8 mouse cellular contexts compared by ENCODE assay signal in genomic region chr11:51649889-51650199, GRCm38 (mm10). TPM values are rescaled to one million over a fixed set of nuclear protein-coding genes. Genes with fewer than 3 reads are reported as not detected.
DNase-seq lines count a peak whose midpoint lies in the region; ATAC-seq and TF ChIP-seq lines count a peak whose summit lies in the region.

No protein-coding gene starts in this region.

- 5% methylated on average over 7 of the region's 7 CpGs for WGBS in intestine, embryonic 14.5 days
- WGBS in midbrain, embryonic 13.5 days: 5% methylated on average over 7 of the region's 7 CpGs

- H3K4me3 ChIP-seq in testis, adult 2 months (ENCODE audit: control insufficient read depth, low read depth, low read length): peak overlapping the region; percentile 89
- peak overlapping the region; percentile 66 for H3K4me3 ChIP-seq in intestine, embryonic 14.5 days (ENCODE audit: low read depth, low read length)
- peak overlapping the region; percentile 58 for H3K4me3 ChIP-seq in midbrain, embryonic 13.5 days (replicated peaks)

- no peaks in the 10 kb centered on the region for H3K27me3 ChIP-seq in testis, adult 2 months (ENCODE audit: control insufficient read depth, insufficient read depth, low read length)
- no peaks in the 10 kb centered on the region for H3K27me3 ChIP-seq in intestine, embryonic 14.5 days (replicated peaks; ENCODE audit: control insufficient read depth, insufficient read depth, low read length)
- H3K27me3 ChIP-seq in midbrain, embryonic 13.5 days: peaks cover 24% of the 10 kb centered on the region

- H3K36me3 ChIP-seq in testis, adult 2 months (ENCODE audit: control insufficient read depth, insufficient read depth, low read length): no peaks in the 10 kb centered on the region
- H3K36me3 ChIP-seq in intestine, embryonic 14.5 days (ENCODE audit: control insufficient read depth, insufficient read depth, low read length): 0 out of 2 replicates have a peak, but pooled peaks cover 7% of the 10 kb centered on the region
- no peaks in the 10 kb centered on the region for H3K36me3 ChIP-seq in midbrain, embryonic 13.5 days

- no peak for TF ChIP-seq CTCF in testis, adult 2 months (IDR thresholded peaks at IDR 0.05; ENCODE audit: control insufficient read depth, insufficient read depth, insufficient replicate concordance, low read depth, low read length)

- H3K4me1 ChIP-seq in testis, adult 2 months (ENCODE audit: control insufficient read depth, insufficient read depth, low read length): peaks cover 32% of the 10 kb centered on the region
- peaks cover 19% of the 10 kb centered on the region; the same call in 1 of the 2 replicates for H3K4me1 ChIP-seq in intestine, embryonic 14.5 days (replicated peaks; ENCODE audit: control insufficient read depth, insufficient read depth, low read length)
- peaks cover 31% of the 10 kb centered on the region for H3K4me1 ChIP-seq in midbrain, embryonic 13.5 days (replicated peaks)

- peak overlapping the region; percentile 96 for H3K4me2 ChIP-seq in intestine, embryonic 14.5 days (ENCODE audit: low read length)
- peak overlapping the region; percentile 90 for H3K4me2 ChIP-seq in midbrain, embryonic 13.5 days (replicated peaks)

- no peak for TF ChIP-seq POLR2A in testis, adult 2 months (IDR thresholded peaks at IDR 0.05; ENCODE audit: control insufficient read depth, low read depth, low read length)

- H3K9me3 ChIP-seq in intestine, embryonic 14.5 days (ENCODE audit: control insufficient read depth, low read length): no peaks in the 10 kb centered on the region
- H3K9me3 ChIP-seq in midbrain, embryonic 13.5 days: no peaks in the 10 kb centered on the region

- H3K27ac ChIP-seq in testis, adult 2 months (ENCODE audit: control insufficient read depth, insufficient read depth, low read depth, low read length): peak overlapping the region; percentile 46; the same call in 1 of the 2 replicates
- H3K27ac ChIP-seq in intestine, embryonic 14.5 days (ENCODE audit: low read depth): 0 out of 2 replicates have a peak overlapping the region, but pooled peaks have one; percentile 77
- no peak overlapping the region for H3K27ac ChIP-seq in midbrain, embryonic 13.5 days

- peak; percentile 29 for DNase-seq in adrenal gland, postnatal 10 days
- DNase-seq in adrenal gland, adult 8-10 months: no peak
- DNase-seq in testis, postnatal 14 days (ENCODE audit: low spot score): no peak
- peak; percentile 67 for DNase-seq in intestine, embryonic 14.5 days (ENCODE audit: low spot score)
- no peak for DNase-seq in adipocyte (ENCODE audit: low spot score)
- no peak for DNase-seq in adrenal gland, postnatal 4 days (ENCODE audit: low spot score in 2 of 2)

- peak overlapping the region; percentile 71 for H3K9ac ChIP-seq in intestine, embryonic 14.5 days (ENCODE audit: low read length)
- peak overlapping the region; percentile 67; the same call in 1 of the 2 replicates for H3K9ac ChIP-seq in midbrain, embryonic 13.5 days (replicated peaks)

- ATAC-seq in intestine, embryonic 14.5 days (replicated peaks; ENCODE audit: low FRiP score, low TSS enrichment, low read depth): no peak
- ATAC-seq in midbrain, embryonic 13.5 days: no peak

RNA-seq across cellular contexts. Expression of gene N4bp3, which starts 0.8 kb away (rescaled TPM):
- 10 to 100 TPM; 16.2 to 26.3 TPM for total RNA-seq in adrenal gland, postnatal 10 days (2021)
- total RNA-seq in adrenal gland, adult 8-10 months (2022): 10 to 100 TPM in 1 of 4 experiments, 1 to 10 TPM in 3; 8.2 to 10.6 (median 8.5) TPM
- polyA plus RNA-seq in testis, adult 2 months (2012; rRNA removed): 16.3 and 19.0 TPM in 2 replicates
- polyA plus RNA-seq in intestine, embryonic 14.5 days (2014; fragmentation: Nextera tagmentation; extraction: Ambion mirVana): 15.3 and 17.3 TPM in 2 replicates
- 8.0 and 8.3 TPM in 2 replicates for polyA plus RNA-seq in midbrain, embryonic 13.5 days (2015; fragmentation: Nextera tagmentation; extraction: Ambion mirVana)
- 10 to 100 TPM; 19.8 to 26.5 TPM for total RNA-seq in adrenal gland, postnatal 4 days (2021)

RNA-seq across cellular contexts. Expression of gene D930048N14Rik, which starts 0.9 kb away (rescaled TPM):
- 1 to 10 TPM; 1.1 to 3.5 TPM for total RNA-seq in adrenal gland, postnatal 10 days (2021)
- total RNA-seq in adrenal gland, adult 8-10 months (2022): 1 to 10 TPM; 1.6 to 5.4 (median 2.8) TPM
- 5.1 and 5.3 TPM in 2 replicates for polyA plus RNA-seq in testis, adult 2 months (2012; rRNA removed)
- 3.9 and 4.8 TPM in 2 replicates for polyA plus RNA-seq in intestine, embryonic 14.5 days (2014; fragmentation: Nextera tagmentation; extraction: Ambion mirVana)
- 0.22 and 0.26 TPM in 2 replicates for polyA plus RNA-seq in midbrain, embryonic 13.5 days (2015; fragmentation: Nextera tagmentation; extraction: Ambion mirVana)
- 1 to 10 TPM; 3.5 to 4.1 TPM for total RNA-seq in adrenal gland, postnatal 4 days (2021)

RNA-seq across cellular contexts. Expression of gene Rmnd5b, which starts 14.1 kb away (rescaled TPM):
- total RNA-seq in adrenal gland, postnatal 10 days (2021): 10 to 100 TPM; 33.2 to 34.6 TPM
- 10 to 100 TPM; 42.4 to 60.2 (median 51.6) TPM for total RNA-seq in adrenal gland, adult 8-10 months (2022)
- 66.5 and 73.1 TPM in 2 replicates for polyA plus RNA-seq in testis, adult 2 months (2012; rRNA removed)
- 42.7 and 44.0 TPM in 2 replicates for polyA plus RNA-seq in intestine, embryonic 14.5 days (2014; fragmentation: Nextera tagmentation; extraction: Ambion mirVana)
- 66.2 and 71.8 TPM in 2 replicates for polyA plus RNA-seq in midbrain, embryonic 13.5 days (2015; fragmentation: Nextera tagmentation; extraction: Ambion mirVana)
- total RNA-seq in adrenal gland, postnatal 4 days (2021): 10 to 100 TPM; 41.5 to 50.0 TPM

RNA-seq across cellular contexts. Expression of gene Nhp2, which starts 30.3 kb away (rescaled TPM):
- total RNA-seq in adrenal gland, postnatal 10 days (2021): 10 to 100 TPM; 64.2 to 67.9 TPM
- 10 to 100 TPM; 52.2 to 75.1 (median 56.2) TPM for total RNA-seq in adrenal gland, adult 8-10 months (2022)
- 32.0 and 33.5 TPM in 2 replicates for polyA plus RNA-seq in testis, adult 2 months (2012; rRNA removed)
- 221 and 226 TPM in 2 replicates for polyA plus RNA-seq in intestine, embryonic 14.5 days (2014; fragmentation: Nextera tagmentation; extraction: Ambion mirVana)
- 104 and 110 TPM in 2 replicates for polyA plus RNA-seq in midbrain, embryonic 13.5 days (2015; fragmentation: Nextera tagmentation; extraction: Ambion mirVana)
- total RNA-seq in adrenal gland, postnatal 4 days (2021): 10 to 100 TPM; 73.2 to 74.9 TPM

RNA-seq across cellular contexts. Expression of gene 0610009B22Rik, which starts 38.8 kb away (rescaled TPM):
- total RNA-seq in adrenal gland, postnatal 10 days (2021): 10 to 100 TPM; 46.9 to 48.8 TPM
- 10 to 100 TPM; 45.7 to 63.8 (median 50.0) TPM for total RNA-seq in adrenal gland, adult 8-10 months (2022)
- 42.2 and 43.3 TPM in 2 replicates for polyA plus RNA-seq in testis, adult 2 months (2012; rRNA removed)
- polyA plus RNA-seq in intestine, embryonic 14.5 days (2014; fragmentation: Nextera tagmentation; extraction: Ambion mirVana): 81.9 and 86.6 TPM in 2 replicates
- 115 and 117 TPM in 2 replicates for polyA plus RNA-seq in midbrain, embryonic 13.5 days (2015; fragmentation: Nextera tagmentation; extraction: Ambion mirVana)
- total RNA-seq in adrenal gland, postnatal 4 days (2021): 10 to 100 TPM; 44.8 to 45.4 TPM

Comparison
In these comparisons a context has a peak if more than half of its experiments do, and no peak if none do; other contexts are left out.
1. DNase-seq: peak in adrenal gland, postnatal 10 days (single experiment) and intestine, embryonic 14.5 days (single experiment); none in adrenal gland, adult 8-10 months (single experiment), testis, postnatal 14 days (single experiment), adipocyte (single experiment) and adrenal gland, postnatal 4 days (0 of 2).
2. Peak in every context shown above with its lines, with median percentiles within 50 percentile points of each other: H3K4me3 ChIP-seq.